ENCODE assay signal across 24 mouse cellular contexts in the genomic region with DNA sequence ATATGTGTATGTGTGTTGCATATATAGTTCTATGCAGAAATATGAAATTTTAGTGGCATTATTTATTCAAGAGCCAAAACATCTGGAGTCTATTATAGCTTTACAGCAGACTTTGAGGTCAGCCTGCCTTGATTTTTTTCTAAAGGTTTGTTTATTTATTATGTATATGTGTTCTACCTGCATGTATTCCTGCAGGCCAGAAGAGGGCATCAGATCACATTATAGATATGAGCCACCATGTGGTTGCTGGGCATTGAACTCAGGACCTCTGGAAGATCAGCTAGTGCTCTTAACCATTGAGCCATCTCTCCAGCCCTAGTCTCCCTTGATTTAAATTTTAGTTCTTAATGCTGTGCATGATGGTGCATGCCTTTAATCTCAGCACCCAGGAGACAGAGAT. TPM values are rescaled to one million over a fixed set of nuclear protein-coding genes. Genes with fewer than 3 reads are reported as not detected.
A peak's percentile ranks its signal among the peaks of the same experiment; 100 is the strongest.
DNase-seq lines count a peak whose midpoint lies in the region; ATAC-seq and TF ChIP-seq lines count a peak whose summit lies in the region.
"Had no signal": no experiment of that assay in that cellular context is flagged by ENCODE, and none has a peak within 500 bp of the region (broad histone marks: within the 10 kb centered on the region; RNA-seq: fewer than 3 reads in every experiment).

No protein-coding gene starts in this region.

- H3K27me3 ChIP-seq in liver, embryonic 14.5 days (ENCODE audit: control insufficient read depth, insufficient read depth, low read length), result no peaks in the 10 kb centered on the region
- no peaks in the 10 kb centered on the region for H3K27me3 ChIP-seq in liver, embryonic 11.5 days (replicated peaks; ENCODE audit: control insufficient read depth, insufficient read depth, low read length)
- H3K27me3 ChIP-seq in stomach, postnatal 0 days (ENCODE audit: control insufficient read depth, insufficient read depth, low read length), result no peaks in the 10 kb centered on the region
- no peaks in the 10 kb centered on the region for H3K27me3 ChIP-seq in midbrain, embryonic 13.5 days
- H3K27me3 ChIP-seq: liver, embryonic 13.5 days; neural tube, embryonic 15.5 days had no signal

- no peak for ATAC-seq in liver, embryonic 14.5 days (ENCODE audit: insufficient read depth)
- ATAC-seq in liver, embryonic 11.5 days (replicated peaks; ENCODE audit: low FRiP score), result no peak
- ATAC-seq in stomach, postnatal 0 days (ENCODE audit: low FRiP score, low TSS enrichment), result no peak
- ATAC-seq in midbrain, embryonic 13.5 days, result no peak
- ATAC-seq: hindbrain, embryonic 16.5 days had no signal

- H3K9ac ChIP-seq in liver, embryonic 14.5 days (replicated peaks), result no peak overlapping the region
- no peak overlapping the region for H3K9ac ChIP-seq in liver, embryonic 11.5 days (ENCODE audit: low read depth, low read length)
- no peak overlapping the region for H3K9ac ChIP-seq in stomach, postnatal 0 days (ENCODE audit: low read length)
- no peak overlapping the region for H3K9ac ChIP-seq in midbrain, embryonic 13.5 days (replicated peaks)
- H3K9ac ChIP-seq: liver, embryonic 13.5 days; neural tube, embryonic 15.5 days had no signal

- no peak overlapping the region for H3K4me3 ChIP-seq in gastrocnemius, adult 2 months
- no peak overlapping the region for H3K4me3 ChIP-seq in liver, embryonic 14.5 days (ENCODE audit: insufficient read depth in 1 of 2, low read depth in 2 of 2, low read length in 2 of 2)
- no peak overlapping the region for H3K4me3 ChIP-seq in liver, embryonic 11.5 days (ENCODE audit: low read depth, low read length)
- H3K4me3 ChIP-seq in stomach, postnatal 0 days (ENCODE audit: low read depth, low read length), result no peak overlapping the region
- no peak overlapping the region for H3K4me3 ChIP-seq in midbrain, embryonic 13.5 days (replicated peaks)
- H3K4me3 ChIP-seq: forebrain, embryonic 10.5 days; liver, embryonic 13.5 days; neural tube, embryonic 15.5 days had no signal

- H3K9me3 ChIP-seq in liver, embryonic 14.5 days (ENCODE audit: control insufficient read depth, low read length), result no peaks in the 10 kb centered on the region
- H3K9me3 ChIP-seq in liver, embryonic 11.5 days (ENCODE audit: control insufficient read depth, low read length), result no peaks in the 10 kb centered on the region
- no peaks in the 10 kb centered on the region for H3K9me3 ChIP-seq in stomach, postnatal 0 days (ENCODE audit: control insufficient read depth, low read length)
- H3K9me3 ChIP-seq in midbrain, embryonic 13.5 days, result no peaks in the 10 kb centered on the region
- H3K9me3 ChIP-seq: forebrain, embryonic 10.5 days; G1E; liver, embryonic 13.5 days; neural tube, embryonic 15.5 days had no signal

- no peaks in the 10 kb centered on the region for H3K4me1 ChIP-seq in liver, embryonic 14.5 days (replicated peaks; ENCODE audit: control insufficient read depth in 2 of 2, insufficient read depth in 2 of 2, low read length in 1 of 2)
- H3K4me1 ChIP-seq in liver, embryonic 11.5 days (replicated peaks; ENCODE audit: control insufficient read depth, insufficient read depth, low read length), result no peaks in the 10 kb centered on the region
- H3K4me1 ChIP-seq in stomach, postnatal 0 days (replicated peaks; ENCODE audit: control insufficient read depth, insufficient read depth), result no peaks in the 10 kb centered on the region
- H3K4me1 ChIP-seq in midbrain, embryonic 13.5 days (replicated peaks), result no peaks in the 10 kb centered on the region
- H3K4me1 ChIP-seq: forebrain, embryonic 10.5 days; liver, embryonic 13.5 days; neural tube, embryonic 15.5 days had no signal

- TF ChIP-seq EP300 in liver, embryonic 14.5 days (IDR thresholded peaks at IDR 0.05; ENCODE audit: low read depth), result no peak
- TF ChIP-seq EP300 in stomach, postnatal 0 days (optimal IDR thresholded peaks at IDR 0.05), result no peak

- no peak for DNase-seq in gastrocnemius, adult 2 months
- no peak for DNase-seq in gastrocnemius, adult 18-20 months (ENCODE audit: low spot score)
- DNase-seq in liver, embryonic 14.5 days (ENCODE audit: low read depth in 3 of 3, low spot score in 3 of 3), result no peak
- no peak for DNase-seq in liver, embryonic 11.5 days (ENCODE audit: low spot score)
- DNase-seq in ES-CJ7 (ENCODE audit: low read depth, low spot score), result peak; percentile 30
- no peak for DNase-seq in stomach, postnatal 0 days (ENCODE audit: low spot score)
- DNase-seq: adrenal gland, adult 2 months; B cell, adult 2 months; cerebellum, adult 2 months; gastrocnemius, postnatal 10 days; heart, adult 18-20 months; heart, postnatal 4 days; kidney, adult 8-10 months; kidney, postnatal 25 days; layer of hippocampus, adult 9-11 months; liver, embryonic 13.5 days; lung, postnatal 10 days; midbrain, embryonic 14.5 days; spleen, adult 18-20 months had no signal

- peak; percentile 25; the same call in 1 of the 2 replicates for TF ChIP-seq CTCF in gastrocnemius, adult 2 months (IDR thresholded peaks at IDR 0.05)
- peak; percentile 37 for TF ChIP-seq CTCF in liver, embryonic 14.5 days (IDR thresholded peaks at IDR 0.05; ENCODE audit: low read depth)
- TF ChIP-seq CTCF in stomach, postnatal 0 days (IDR thresholded peaks at IDR 0.05; ENCODE audit: low read depth), result peak; percentile 50

- no peak overlapping the region for H3K27ac ChIP-seq in gastrocnemius, adult 2 months
- no peak overlapping the region for H3K27ac ChIP-seq in liver, embryonic 14.5 days
- H3K27ac ChIP-seq in liver, embryonic 11.5 days (ENCODE audit: low read depth, low read length), result no peak overlapping the region
- H3K27ac ChIP-seq in stomach, postnatal 0 days (replicated peaks), result no peak overlapping the region
- no peak overlapping the region for H3K27ac ChIP-seq in midbrain, embryonic 13.5 days
- H3K27ac ChIP-seq: forebrain, embryonic 10.5 days; liver, embryonic 13.5 days; neural tube, embryonic 15.5 days had no signal

- H3K4me2 ChIP-seq in liver, embryonic 14.5 days (ENCODE audit: low read depth), result no peak overlapping the region
- H3K4me2 ChIP-seq in liver, embryonic 11.5 days, result no peak overlapping the region
- no peak overlapping the region for H3K4me2 ChIP-seq in stomach, postnatal 0 days (replicated peaks; ENCODE audit: low read depth)
- no peak overlapping the region for H3K4me2 ChIP-seq in midbrain, embryonic 13.5 days (replicated peaks)
- H3K4me2 ChIP-seq: liver, embryonic 13.5 days; neural tube, embryonic 15.5 days had no signal

- intact Hi-C loops in gastrocnemius, adult 2 months (cut with DNase I), result loop anchor here (10.0 kb wide), 1 partner anchor 47 kb away; no protein-coding TSS in a partner anchor

- peaks cover 60% of the 10 kb centered on the region for H3K36me3 ChIP-seq in liver, embryonic 14.5 days (replicated peaks; ENCODE audit: control insufficient read depth, insufficient read depth, low read depth)
- peaks cover 38% of the 10 kb centered on the region for H3K36me3 ChIP-seq in liver, embryonic 11.5 days (ENCODE audit: control insufficient read depth, insufficient read depth, low read length)
- peaks cover 24% of the 10 kb centered on the region for H3K36me3 ChIP-seq in stomach, postnatal 0 days (ENCODE audit: control insufficient read depth, insufficient read depth, low read length)
- peaks cover 79% of the 10 kb centered on the region for H3K36me3 ChIP-seq in midbrain, embryonic 13.5 days

RNA-seq across cellular contexts. Expression of gene Nde1, which starts 15.4 kb away (rescaled TPM):
- 10 to 100 TPM; 29.9 to 32.2 TPM for total RNA-seq in gastrocnemius, adult 2 months (2021)
- total RNA-seq in gastrocnemius, adult 18-20 months (2021), result 10 to 100 TPM; 28.6 to 31.3 TPM
- 30.7 and 43.3 TPM in 2 replicates for polyA plus RNA-seq in liver, embryonic 14.5 days (2012; rRNA removed)
- polyA plus RNA-seq in liver, embryonic 14.5 days (2014; fragmentation: Nextera tagmentation; extraction: Ambion mirVana), result 41.8 and 44.9 TPM in 2 replicates
- polyA plus RNA-seq in liver, embryonic 11.5 days (2014; fragmentation: Nextera tagmentation; extraction: Ambion mirVana), result 78.2 and 85.2 TPM in 2 replicates
- polyA plus RNA-seq in stomach, postnatal 0 days (2015; fragmentation: Nextera tagmentation; extraction: Ambion mirVana), result 26.5 and 30.1 TPM in 2 replicates
- 62.8 and 63.2 TPM in 2 replicates for polyA plus RNA-seq in midbrain, embryonic 13.5 days (2015; fragmentation: Nextera tagmentation; extraction: Ambion mirVana)

RNA-seq across cellular contexts. Expression of gene Marf1, which starts 15.4 kb away (rescaled TPM):
- total RNA-seq in gastrocnemius, adult 2 months (2021), result 10 to 100 TPM; 20.9 to 25.6 TPM
- 10 to 100 TPM; 21.5 to 22.6 TPM for total RNA-seq in gastrocnemius, adult 18-20 months (2021)
- polyA plus RNA-seq in liver, embryonic 14.5 days (2012; rRNA removed), result 4.2 and 4.7 TPM in 2 replicates
- 5.9 and 6.3 TPM in 2 replicates for polyA plus RNA-seq in liver, embryonic 14.5 days (2014; fragmentation: Nextera tagmentation; extraction: Ambion mirVana)
- 9.5 and 10.3 TPM in 2 replicates for polyA plus RNA-seq in liver, embryonic 11.5 days (2014; fragmentation: Nextera tagmentation; extraction: Ambion mirVana)
- 6.2 and 6.3 TPM in 2 replicates for polyA plus RNA-seq in stomach, postnatal 0 days (2015; fragmentation: Nextera tagmentation; extraction: Ambion mirVana)
- polyA plus RNA-seq in midbrain, embryonic 13.5 days (2015; fragmentation: Nextera tagmentation; extraction: Ambion mirVana), result 18.3 and 18.9 TPM in 2 replicates
